Mouse (Mus musculus): Measurements from ENCODE around the gene Oat.

The Oat gene

DNA sequence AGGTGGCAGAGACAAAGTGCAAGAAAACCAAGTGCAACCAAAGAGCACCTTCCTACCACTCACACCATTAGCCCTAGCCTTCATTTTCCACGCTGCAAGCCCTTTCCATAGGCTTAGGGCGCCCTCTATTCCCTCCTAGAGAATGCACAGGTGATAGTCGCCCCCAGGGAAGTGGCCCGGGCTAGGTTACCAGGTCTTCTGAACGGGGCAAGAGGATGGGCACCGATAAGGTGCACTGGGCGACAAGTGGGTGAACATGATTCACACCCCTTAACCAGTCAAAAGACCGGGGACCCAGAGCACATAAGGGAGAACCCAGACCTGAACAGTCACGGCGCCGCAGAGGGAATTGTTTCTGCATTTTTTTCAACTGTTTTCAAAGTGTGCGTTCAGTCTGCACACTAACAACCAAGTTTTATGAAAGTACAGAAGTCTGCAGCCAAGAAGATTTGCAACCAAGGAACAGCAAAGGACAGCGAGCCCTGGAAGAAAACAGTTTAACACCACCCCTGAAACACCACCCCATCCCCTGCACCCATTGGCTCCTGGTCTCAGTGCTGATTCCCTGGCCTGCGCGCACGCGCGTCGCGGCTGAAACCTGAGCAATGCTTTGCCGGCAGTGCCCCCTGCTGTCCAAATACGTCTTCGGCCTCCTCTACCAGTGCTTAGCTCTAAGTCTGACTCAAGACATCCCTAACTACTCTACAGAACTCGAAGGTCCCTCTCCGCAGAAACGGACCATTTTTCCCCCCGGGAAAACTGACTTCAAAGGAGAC is 24.7 kb downstream of the Oat start:
- peak; percentile 92 to 95 for DNase-seq (ENCODE audit: low read depth in 2 of 2, low spot score in 2 of 2)

DNA sequence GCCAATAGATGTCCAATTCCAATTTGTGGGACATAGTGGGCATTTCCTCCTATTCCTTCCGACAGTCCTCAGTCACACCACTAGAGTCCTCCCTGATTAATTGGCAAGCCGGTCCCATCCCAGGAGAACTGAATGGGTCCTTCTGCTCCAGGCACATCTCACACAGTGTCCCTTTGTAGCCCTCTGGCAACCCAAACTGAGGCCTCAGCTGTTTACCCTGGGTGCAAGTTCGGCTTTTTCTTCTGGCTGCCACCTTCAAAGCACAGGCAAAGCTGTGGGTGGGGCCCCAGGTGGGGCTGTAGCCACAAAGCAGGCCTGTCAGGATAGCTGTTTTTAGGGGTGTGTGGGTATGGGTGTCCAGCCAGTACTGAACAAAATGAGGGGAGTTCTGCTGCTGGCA is 29.1 kb downstream of the Oat start:
- no peak for DNase-seq (ENCODE audit: low read depth in 2 of 2, low spot score in 2 of 2)

DNA sequence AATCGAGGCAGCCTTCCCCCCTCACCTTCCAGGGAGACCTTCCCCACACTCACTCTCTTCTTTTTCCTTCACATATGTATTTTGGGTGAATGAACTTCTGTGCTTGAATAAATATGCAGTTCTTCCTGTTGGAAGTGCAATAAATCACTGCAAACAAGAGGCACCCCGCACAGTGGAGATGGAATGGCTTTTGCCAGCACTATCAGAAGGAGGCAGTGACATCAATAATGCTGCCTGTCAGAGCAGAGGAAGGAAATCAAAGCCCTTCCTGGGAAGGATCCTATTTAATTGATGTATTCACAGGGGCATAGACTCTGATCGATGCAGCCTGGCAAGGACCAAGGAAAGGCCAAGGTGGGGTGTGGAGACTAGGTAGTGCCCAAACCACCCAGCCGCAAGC is 33.8 kb downstream of the Oat start:
- DNase-seq (ENCODE audit: low read depth in 2 of 2, low spot score in 2 of 2): no peak

DNA sequence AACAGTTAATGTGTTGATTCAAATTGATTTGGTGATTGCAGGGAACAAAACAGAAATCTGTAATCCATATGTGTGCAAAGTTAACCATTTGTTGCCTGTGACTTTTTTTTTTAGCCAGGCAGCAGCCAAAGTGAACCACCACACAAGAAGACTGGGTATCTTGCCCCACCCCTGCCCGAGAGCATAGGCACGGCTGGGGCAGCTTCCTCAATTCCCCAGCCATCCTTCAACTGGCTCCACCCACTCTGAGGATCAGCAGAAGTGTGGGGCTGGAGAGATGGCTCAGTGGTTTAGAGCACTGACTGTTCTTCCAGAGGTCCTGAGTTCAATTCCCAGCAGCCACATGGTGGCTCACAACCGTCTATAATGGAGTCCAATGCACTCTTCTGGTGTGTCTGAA is 34.6 kb downstream of the Oat start:
- DNase-seq (ENCODE audit: low read depth in 2 of 2, low spot score in 2 of 2): no peak

DNA sequence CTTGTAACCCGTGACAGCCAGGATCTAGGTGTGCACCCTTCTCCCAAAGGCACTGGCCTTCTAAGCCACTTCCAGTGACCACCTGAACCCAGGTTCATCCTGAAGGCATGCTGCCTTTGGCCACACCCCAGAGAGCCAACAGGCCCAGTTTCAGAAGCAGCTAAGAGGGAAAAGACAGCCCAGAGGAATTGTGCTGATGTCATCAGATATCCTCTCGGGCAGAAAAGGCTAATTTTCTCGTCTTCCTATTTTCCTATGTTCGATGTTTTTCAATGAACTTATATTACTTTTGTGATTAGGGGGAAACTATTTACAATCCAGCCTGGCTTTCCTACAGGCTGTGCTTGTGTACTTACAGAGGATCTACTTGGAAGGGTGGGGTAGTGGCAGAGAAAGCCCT is 35.6 kb downstream of the Oat start:
- no peak for DNase-seq (ENCODE audit: low read depth in 2 of 2, low spot score in 2 of 2)

DNA sequence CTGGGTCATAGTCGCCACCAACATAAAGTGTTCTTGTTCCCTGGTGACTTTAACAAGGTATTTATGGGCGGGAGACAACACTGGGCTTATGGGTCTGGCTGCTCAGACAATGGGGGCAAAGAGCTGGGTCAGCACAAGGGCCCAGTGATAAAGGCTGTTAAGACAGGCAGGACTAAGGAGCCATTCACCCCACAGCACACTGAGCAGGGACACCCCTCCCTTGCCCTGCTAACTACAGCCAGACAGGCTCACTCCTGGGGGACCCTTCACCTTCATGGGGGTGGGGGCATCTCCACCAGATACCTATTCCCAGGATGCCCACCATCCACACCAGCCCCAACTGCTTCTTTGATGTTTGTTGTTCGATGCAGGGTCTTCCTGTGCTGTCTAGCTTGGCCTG is 47.0 kb downstream of the Oat start:
- DNase-seq (ENCODE audit: low read depth in 2 of 2, low spot score in 2 of 2): no peak

DNA sequence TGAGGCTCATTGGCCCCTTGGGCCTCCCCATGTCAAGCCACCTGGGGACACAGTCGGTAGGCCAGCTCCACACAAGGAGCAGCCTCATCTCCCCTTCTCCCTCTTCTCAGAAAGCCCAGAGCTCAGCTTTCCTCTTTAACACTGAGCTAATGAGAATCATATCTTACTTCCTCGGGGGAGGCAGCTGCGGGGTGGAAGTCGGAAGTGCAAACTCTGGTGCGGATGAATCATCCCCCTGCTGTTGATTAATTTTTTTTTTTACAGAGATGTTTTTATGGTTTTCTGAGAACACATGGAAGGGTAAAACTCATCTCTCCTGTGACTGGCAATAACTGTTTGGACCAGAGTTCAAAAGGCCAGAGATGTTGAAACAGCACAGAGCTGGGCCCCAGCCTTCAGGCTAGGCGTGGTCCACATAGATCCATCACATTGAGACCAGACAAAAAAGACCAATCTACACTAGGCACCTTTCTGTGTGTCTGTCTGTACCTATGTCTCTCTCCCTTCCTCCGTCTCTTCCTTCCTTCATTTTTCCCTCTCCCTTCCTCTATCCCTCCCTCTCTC is 62.7 kb downstream of the Oat start:
- DNase-seq (ENCODE audit: low read depth in 2 of 2, low spot score in 2 of 2): no peak

DNA sequence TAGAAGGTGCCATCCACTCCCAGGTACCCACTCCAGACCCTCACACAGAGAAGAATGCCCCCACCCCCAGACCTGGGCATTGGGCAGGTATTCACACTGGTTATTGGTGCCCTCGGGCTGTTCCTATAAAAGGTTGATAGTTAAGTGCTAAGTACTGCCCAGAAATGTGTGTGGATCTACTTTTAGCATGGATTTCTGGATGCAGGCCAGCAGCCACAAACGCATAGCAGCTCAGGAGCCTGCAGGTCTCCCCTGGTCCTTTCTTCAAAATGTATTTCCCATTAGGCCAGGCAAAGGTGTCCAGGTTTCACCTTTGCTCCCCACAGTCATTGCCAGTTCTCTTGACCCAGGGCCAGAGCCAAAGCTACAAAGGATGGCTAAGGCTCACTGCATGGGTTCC is 67.1 kb downstream of the Oat start:
- no peak for DNase-seq (ENCODE audit: low read depth in 2 of 2, low spot score in 2 of 2)

All from CD8-positive naive resting alpha-beta T cell, adult 2 months (primary cell).